Mouse (Mus musculus): Measurements from ENCODE around the gene Mt1. TPM values are rescaled to one million over a fixed set of nuclear protein-coding genes. Genes with fewer than 3 reads are reported as not detected.

Gene Mt1
- polyA plus RNA-seq, 1 experiment from 2014 or later, result 91.0 TPM

DNA sequence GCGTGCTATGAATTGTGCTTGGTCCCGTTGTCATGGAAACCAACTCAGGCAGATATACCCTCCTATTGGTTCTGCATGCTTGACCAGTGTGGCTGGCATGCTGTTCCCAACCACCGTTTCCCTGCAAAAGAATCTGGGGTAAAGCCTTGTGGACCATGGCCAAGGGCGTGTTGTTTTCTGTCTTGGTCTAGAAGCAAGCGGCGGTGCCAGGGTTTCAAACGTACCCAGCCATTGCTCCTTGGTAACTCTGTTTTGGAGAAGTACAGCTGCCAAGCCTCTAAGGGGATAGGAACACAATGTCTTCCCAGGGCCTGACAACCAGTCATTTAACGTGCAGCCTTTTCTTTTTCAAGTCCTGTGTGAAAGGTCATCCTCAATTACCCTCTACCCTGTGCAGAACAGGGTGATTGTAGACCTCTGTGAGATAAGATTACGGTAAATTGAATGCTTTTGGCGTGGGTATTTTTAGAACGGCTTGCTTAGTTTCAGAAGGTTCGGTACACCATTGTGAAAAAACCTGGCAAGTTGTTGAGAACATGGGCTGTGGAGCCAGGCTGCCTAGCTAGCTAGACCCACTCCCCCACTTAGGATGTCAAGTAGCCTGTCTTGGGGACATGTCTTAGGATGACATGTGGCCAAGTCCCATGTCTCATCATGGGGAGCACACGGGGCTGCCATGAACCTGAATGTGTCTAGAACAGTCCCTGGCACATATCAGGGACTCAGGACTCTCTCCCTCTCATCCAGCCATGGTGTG, 10.6 kb downstream of the Mt1 start:
- Histone ChIP-seq H3K9ac (no peak overlapping the region), H3K4me1 (peaks cover 35% of the 10 kb centered on the region), H3K9me3 (replicated peaks) (no peaks in the 10 kb centered on the region), H3K4me3 (no peak overlapping the region), H3K27ac (no peak overlapping the region), H3K36me3 (ENCODE audit: poor library complexity, severe bottlenecking) (no peaks in the 10 kb centered on the region), H3K27me3 (peaks cover 31% of the 10 kb centered on the region), H3K4me2 (no peak overlapping the region)
- no peak for ATAC-seq
- 65% methylated on average over 13 of the region's 13 CpGs for WGBS

GRCm38 (mm10) chr8:94191101-94191691, 12.3 kb downstream of the Mt1 start:
- no peak for ATAC-seq
- no peak overlapping the region for H3K27ac ChIP-seq
- WGBS, result 30% methylated on average over 21 of the region's 21 CpGs
- H3K4me2 ChIP-seq, result peak overlapping the region; percentile 53
- H3K27me3 ChIP-seq, result peaks cover 16% of the 10 kb centered on the region
- no peaks in the 10 kb centered on the region for H3K9me3 ChIP-seq (replicated peaks)
- H3K4me3 ChIP-seq, result no peak overlapping the region
- H3K9ac ChIP-seq, result no peak overlapping the region
- no peaks in the 10 kb centered on the region for H3K36me3 ChIP-seq (ENCODE audit: poor library complexity, severe bottlenecking)
- H3K4me1 ChIP-seq, result peaks cover 35% of the 10 kb centered on the region

DNA sequence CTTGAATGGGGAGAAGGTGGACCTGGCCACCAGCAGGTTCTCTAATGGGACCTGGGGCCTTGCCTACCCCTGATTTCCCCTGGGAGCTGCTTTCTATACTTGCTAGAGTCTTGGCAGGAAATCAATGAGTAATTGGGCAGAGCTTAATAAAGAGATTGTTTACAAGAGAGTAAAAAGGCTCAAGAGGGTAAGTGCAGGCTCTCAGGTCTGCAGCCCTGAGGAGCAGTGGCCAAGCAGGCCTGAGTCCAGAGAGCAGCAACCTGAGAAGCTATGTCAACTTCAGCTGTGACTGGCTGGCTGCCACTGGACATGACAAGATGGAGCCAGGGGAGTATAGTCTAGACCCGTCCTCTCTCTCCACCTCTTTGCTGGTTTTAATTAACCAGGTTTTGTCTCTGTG, 14.0 kb downstream of the Mt1 start:
- no peak overlapping the region for H3K4me2 ChIP-seq
- H3K9me3 ChIP-seq (replicated peaks), result no peaks in the 10 kb centered on the region
- peaks cover 21% of the 10 kb centered on the region for H3K4me1 ChIP-seq
- H3K27me3 ChIP-seq, result no peaks in the 10 kb centered on the region; the same call in 1 of the 2 replicates
- ATAC-seq, result no peak
- H3K9ac ChIP-seq, result no peak overlapping the region
- 52% methylated on average over 1 of the region's 1 CpGs for WGBS
- H3K27ac ChIP-seq, result 0 out of 2 replicates have a peak overlapping the region, but pooled peaks have one; percentile 8
- H3K4me3 ChIP-seq, result no peak overlapping the region
- H3K36me3 ChIP-seq (ENCODE audit: poor library complexity, severe bottlenecking), result no peaks in the 10 kb centered on the region

GRCm38 (mm10) chr8:94194591-94195223, 15.8 kb downstream of the Mt1 start:
- Histone ChIP-seq H3K36me3 (ENCODE audit: poor library complexity, severe bottlenecking) (no peaks in the 10 kb centered on the region), H3K4me1 (peaks cover 17% of the 10 kb centered on the region), H3K27ac (no peak overlapping the region), H3K4me3 (no peak overlapping the region), H3K27me3 (no peaks in the 10 kb centered on the region; the same call in 1 of the 2 replicates), H3K9ac (no peak overlapping the region), H3K4me2 (no peak overlapping the region), H3K9me3 (replicated peaks) (no peaks in the 10 kb centered on the region)
- 92% methylated on average over 7 of the region's 7 CpGs for WGBS
- no peak for ATAC-seq

- H3K36me3 ChIP-seq (ENCODE audit: poor library complexity, severe bottlenecking), result no peaks in the 10 kb centered on the region
- H3K4me3 ChIP-seq, result no peak overlapping the region
- H3K27ac ChIP-seq, result no peak overlapping the region
- peak; percentile 68; the same call in 1 of the 2 replicates for ATAC-seq
- H3K9me3 ChIP-seq (replicated peaks), result no peaks in the 10 kb centered on the region
- H3K4me2 ChIP-seq, result no peak overlapping the region
- no peaks in the 10 kb centered on the region for H3K27me3 ChIP-seq
- no peaks in the 10 kb centered on the region for H3K4me1 ChIP-seq
- WGBS, result 44% methylated on average over 10 of the region's 10 CpGs
- no peak overlapping the region for H3K9ac ChIP-seq
Measured at GRCm38 (mm10) chr8:94199202-94199869, 20.5 kb downstream of the Mt1 start.

GRCm38 (mm10) chr8:94204043-94204442, 25.2 kb downstream of the Mt1 start:
- H3K4me3 ChIP-seq, result no peak overlapping the region
- 63% methylated on average over 3 of the region's 3 CpGs for WGBS
- H3K27ac ChIP-seq, result no peak overlapping the region
- H3K4me1 ChIP-seq, result no peaks in the 10 kb centered on the region
- no peaks in the 10 kb centered on the region for H3K27me3 ChIP-seq
- ATAC-seq, result no peak
- H3K36me3 ChIP-seq (ENCODE audit: poor library complexity, severe bottlenecking), result no peaks in the 10 kb centered on the region
- no peak overlapping the region for H3K9ac ChIP-seq
- H3K9me3 ChIP-seq (replicated peaks), result no peaks in the 10 kb centered on the region
- H3K4me2 ChIP-seq, result no peak overlapping the region

- 0 out of 2 replicates have a peak, but pooled peaks have one; percentile 57 for ATAC-seq
- no peaks in the 10 kb centered on the region for H3K9me3 ChIP-seq (replicated peaks)
- no peak overlapping the region for H3K9ac ChIP-seq
- H3K27me3 ChIP-seq, result no peaks in the 10 kb centered on the region
- no peak overlapping the region for H3K27ac ChIP-seq
- WGBS, result 15% methylated on average over 5 of the region's 5 CpGs
- no peak overlapping the region for H3K4me3 ChIP-seq
- no peaks in the 10 kb centered on the region for H3K4me1 ChIP-seq
- no peaks in the 10 kb centered on the region for H3K36me3 ChIP-seq (ENCODE audit: poor library complexity, severe bottlenecking)
- H3K4me2 ChIP-seq, result no peak overlapping the region
Measured at GRCm38 (mm10) chr8:94205736-94206135, 26.9 kb downstream of the Mt1 start.

DNA sequence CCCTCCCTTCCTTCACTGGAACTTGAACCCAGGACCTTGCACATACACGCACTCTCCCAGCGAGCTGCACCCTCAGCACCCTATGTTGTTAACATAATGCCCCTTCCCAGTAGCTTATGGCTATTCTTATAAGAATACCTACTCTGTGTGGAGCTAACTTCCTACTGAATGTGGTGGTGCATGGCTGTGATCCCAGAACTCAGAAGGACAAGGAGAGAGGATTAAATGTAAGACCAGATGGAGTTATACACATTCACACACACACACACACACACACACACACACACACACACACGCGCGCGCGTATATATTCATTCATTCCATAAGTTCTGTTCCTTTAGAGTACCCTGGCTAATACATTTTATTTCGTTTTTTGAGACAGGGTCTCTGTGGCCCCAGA, 27.4 kb downstream of the Mt1 start:
- H3K27ac ChIP-seq, result no peak overlapping the region
- no peak overlapping the region for H3K4me2 ChIP-seq
- H3K36me3 ChIP-seq (ENCODE audit: poor library complexity, severe bottlenecking), result no peaks in the 10 kb centered on the region
- no peaks in the 10 kb centered on the region for H3K4me1 ChIP-seq
- no peaks in the 10 kb centered on the region for H3K9me3 ChIP-seq (replicated peaks)
- H3K4me3 ChIP-seq, result no peak overlapping the region
- ATAC-seq, result no peak
- no peaks in the 10 kb centered on the region for H3K27me3 ChIP-seq
- H3K9ac ChIP-seq, result no peak overlapping the region
- 77% methylated on average over 8 of the region's 8 CpGs for WGBS

GRCm38 (mm10) chr8:94207491-94207890, 28.6 kb downstream of the Mt1 start:
- Histone ChIP-seq H3K9me3 (replicated peaks) (no peaks in the 10 kb centered on the region), H3K4me2 (no peak overlapping the region)
- no peak for ATAC-seq

DNA sequence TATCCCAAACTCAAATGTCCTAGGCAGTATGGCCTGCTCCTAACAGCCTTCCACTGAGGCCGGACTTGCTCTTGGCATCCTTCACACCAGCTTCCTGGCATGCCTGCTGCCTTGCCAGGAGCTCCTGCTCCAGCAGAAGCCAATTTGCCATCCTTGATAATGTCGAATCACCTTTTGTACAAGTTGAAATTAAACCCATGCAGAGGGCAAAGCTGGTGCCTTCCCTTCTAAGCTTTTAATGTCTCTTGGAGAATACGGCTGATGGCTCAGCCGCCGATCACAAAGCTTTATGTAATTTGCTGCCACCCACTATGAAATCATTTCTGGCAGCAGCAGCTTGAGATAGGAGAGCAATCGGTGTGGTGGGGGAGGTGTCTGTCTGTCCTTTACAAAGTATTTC, 30.8 kb downstream of the Mt1 start:
- Histone ChIP-seq H3K36me3 (ENCODE audit: poor library complexity, severe bottlenecking) (no peaks in the 10 kb centered on the region), H3K9ac (0 out of 2 replicates have a peak overlapping the region, but pooled peaks have one; percentile 2), H3K27me3 (no peaks in the 10 kb centered on the region), H3K9me3 (replicated peaks) (no peaks in the 10 kb centered on the region), H3K4me3 (no peak overlapping the region), H3K27ac (no peak overlapping the region), H3K4me1 (peaks cover 7% of the 10 kb centered on the region; the same call in 1 of the 2 replicates), H3K4me2 (no peak overlapping the region)
- ATAC-seq, result no peak
- WGBS, result 76% methylated on average over 6 of the region's 6 CpGs

More at GRCm38 (mm10) chr8:94207491-94207890, 28.6 kb downstream of the Mt1 start:
- WGBS, result 68% methylated on average over 2 of the region's 2 CpGs
- Histone ChIP-seq H3K4me3 (no peak overlapping the region), H3K27me3 (no peaks in the 10 kb centered on the region), H3K27ac (no peak overlapping the region), H3K9ac (no peak overlapping the region), H3K4me1 (no peaks in the 10 kb centered on the region), H3K36me3 (ENCODE audit: poor library complexity, severe bottlenecking) (no peaks in the 10 kb centered on the region)

- 77% methylated on average over 3 of the region's 3 CpGs for WGBS
Measured at GRCm38 (mm10) chr8:94210225-94210624, 31.3 kb downstream of the Mt1 start.

GRCm38 (mm10) chr8:94213819-94214218, 34.9 kb downstream of the Mt1 start:
- H3K27me3 ChIP-seq, result no peaks in the 10 kb centered on the region
- no peaks in the 10 kb centered on the region for H3K9me3 ChIP-seq (replicated peaks)
- no peaks in the 10 kb centered on the region for H3K36me3 ChIP-seq (ENCODE audit: poor library complexity, severe bottlenecking)
- ATAC-seq, result no peak
- WGBS, result 36% methylated on average over 6 of the region's 6 CpGs
- peak overlapping the region; percentile 87 for H3K4me3 ChIP-seq
- peak overlapping the region; percentile 1; the same call in 1 of the 2 replicates for H3K9ac ChIP-seq
- no peak overlapping the region for H3K27ac ChIP-seq
- peaks cover 29% of the 10 kb centered on the region for H3K4me1 ChIP-seq
- H3K4me2 ChIP-seq, result peak overlapping the region; percentile 92

More at GRCm38 (mm10) chr8:94210225-94210624, 31.3 kb downstream of the Mt1 start:
- Histone ChIP-seq H3K36me3 (ENCODE audit: poor library complexity, severe bottlenecking) (no peaks in the 10 kb centered on the region), H3K9me3 (replicated peaks) (no peaks in the 10 kb centered on the region), H3K27ac (no peak overlapping the region), H3K4me3 (no peak overlapping the region), H3K4me2 (no peak overlapping the region), H3K27me3 (no peaks in the 10 kb centered on the region), H3K9ac (no peak overlapping the region), H3K4me1 (peaks cover 12% of the 10 kb centered on the region)
- no peak for ATAC-seq
